Mouse (Mus musculus): ENCODE results near the gene Gm28035. TPM values are rescaled to one million over a fixed set of nuclear protein-coding genes. Genes with fewer than 3 reads are reported as not detected.
A peak's percentile ranks its signal among the peaks of the same experiment; 100 is the strongest.

Gm28035 gene
- total and polyA plus RNA-seq, 3 experiments, result 0.27 to 0.64 (median 0.36) TPM

DNA sequence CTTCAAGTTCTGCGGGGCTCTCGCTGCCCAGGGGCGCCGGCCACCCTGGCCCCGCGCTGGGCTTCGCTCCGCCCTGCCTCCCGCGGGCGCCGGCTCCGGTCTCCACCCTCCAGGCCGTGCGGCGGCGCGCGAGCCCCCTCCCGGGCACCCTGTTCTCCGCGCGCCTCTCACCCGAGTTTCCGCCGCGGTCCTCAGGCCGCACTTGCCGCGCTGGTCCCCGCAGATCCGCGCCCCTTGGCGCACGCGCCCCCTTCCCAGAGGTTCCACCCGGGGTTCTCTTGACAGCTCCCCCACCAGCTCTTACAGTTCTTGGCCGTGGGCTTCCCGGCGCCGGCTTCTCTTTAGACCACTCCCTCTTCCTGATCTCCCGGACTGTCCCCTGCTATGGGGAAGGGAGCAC lies 2.5 kb upstream of the Gm28035 start:
- in situ Hi-C loops (cut with MboI; ENCODE audit: low pct_ligation_motif_present, low pct_unique_long_range_greater_than_20kb, low sequenced_read_pairs) (no loop called here), dilution Hi-C loops (cut with MboI; ENCODE audit: extremely low pct_ligation_motif_present, extremely low pct_unique_long_range_greater_than_20kb, low sequenced_read_pairs) (no loop called here)
- no peak for TF ChIP-seq EP300 (IDR thresholded peaks at IDR 0.05; ENCODE audit: low read length)
- no peak for TF ChIP-seq TBP (conservative IDR thresholded peaks at IDR 0.05; ENCODE audit: low read depth, low read length)
- no peak for TF ChIP-seq NELFE (IDR thresholded peaks at IDR 0.05; ENCODE audit: low read depth, low read length)
- TF ChIP-seq UBTF (IDR thresholded peaks at IDR 0.05; ENCODE audit: low read depth, low read length), result peak; percentile 70; the same call in 1 of the 2 replicates
- Histone ChIP-seq H3K4me3 (replicated peaks in 1 of 3; ENCODE audit: low read depth in 2 of 3, low read length in 2 of 3, poor library complexity in 1 of 3) (peak overlapping the region; percentile 53 to 84 (median 80)), H3K4me2 (ENCODE audit: insufficient read depth, low read depth, poor library complexity, severe bottlenecking) (peak overlapping the region; percentile 69), H3K27me3 (replicated peaks) (no peaks in the 10 kb centered on the region), H3K4me1 (ENCODE audit: control insufficient read depth in 1 of 2, insufficient read depth in 2 of 2) (peaks cover 8 to 34% of the 10 kb centered on the region in 2 experiments; a peak in 3 of 4 replicates), H3K9me3 (replicated peaks; ENCODE audit: low read length) (no peaks in the 10 kb centered on the region), H3K79me2 (replicated peaks; ENCODE audit: control insufficient read depth, extremely low read depth, insufficient read depth, poor library complexity, severe bottlenecking) (no peaks in the 10 kb centered on the region), H3K27ac (ENCODE audit: insufficient read depth, low read depth) (peak overlapping the region; percentile 35), H3K9ac (ENCODE audit: insufficient read depth, low read depth) (peak overlapping the region; percentile 78), H3K36me3 (replicated peaks in 1 of 2; ENCODE audit: control insufficient read depth in 1 of 2, insufficient read depth in 1 of 2, low read length in 1 of 2) (peaks cover 9 to 32% of the 10 kb centered on the region in 2 experiments)
- DNase-seq (ENCODE audit: extremely low read depth), result peak; percentile 18

DNA sequence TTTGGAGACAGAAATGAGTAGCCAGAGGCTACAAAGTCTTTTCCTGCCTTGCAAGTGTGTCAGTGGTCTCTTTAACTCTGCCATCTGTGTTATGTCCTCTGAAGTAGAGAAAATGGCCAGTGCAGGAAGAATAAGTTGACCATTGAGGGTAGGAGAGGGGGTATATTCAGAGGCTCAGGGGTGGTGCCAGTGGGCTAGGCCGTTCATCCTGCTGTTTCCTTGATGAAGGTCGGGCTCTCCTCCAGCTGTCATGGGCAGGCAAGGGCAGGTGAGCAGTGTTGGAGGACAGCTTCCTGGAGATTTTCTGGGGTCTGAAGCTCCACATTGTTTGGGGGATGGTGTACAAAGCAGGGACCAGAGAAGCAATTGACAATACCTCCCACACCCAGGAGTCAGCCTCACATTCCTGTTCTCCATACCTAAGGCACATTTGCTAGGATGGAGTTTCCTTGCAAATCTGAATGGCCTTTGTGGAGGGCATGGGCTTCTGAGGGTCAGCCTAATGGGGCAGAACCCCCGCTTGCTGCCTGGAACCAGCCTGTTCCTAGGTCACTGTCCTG lies 1.4 kb upstream of the Gm28035 start:
- Histone ChIP-seq H3K4me1 (ENCODE audit: control insufficient read depth in 1 of 2, insufficient read depth in 2 of 2) (peaks cover 8 to 36% of the 10 kb centered on the region in 2 experiments; a peak in 3 of 4 replicates), H3K27me3 (replicated peaks) (no peaks in the 10 kb centered on the region), H3K27ac (ENCODE audit: insufficient read depth, low read depth) (no peak overlapping the region), H3K9ac (ENCODE audit: insufficient read depth, low read depth) (peak overlapping the region; percentile 78; the same call in 1 of the 2 replicates), H3K36me3 (replicated peaks in 1 of 2; ENCODE audit: control insufficient read depth in 1 of 2, insufficient read depth in 1 of 2, low read length in 1 of 2) (peaks cover 15 to 41% of the 10 kb centered on the region in 2 experiments), H3K4me2 (ENCODE audit: insufficient read depth, low read depth, poor library complexity, severe bottlenecking) (0 out of 2 replicates have a peak overlapping the region, but pooled peaks have one; percentile 69), H3K9me3 (replicated peaks; ENCODE audit: low read length) (no peaks in the 10 kb centered on the region), H3K4me3 (replicated peaks in 1 of 3; ENCODE audit: low read depth in 2 of 3, low read length in 2 of 3, poor library complexity in 1 of 3) (no peak overlapping the region), H3K79me2 (replicated peaks; ENCODE audit: control insufficient read depth, extremely low read depth, insufficient read depth, poor library complexity, severe bottlenecking) (no peaks in the 10 kb centered on the region)
- in situ Hi-C loops (cut with MboI; ENCODE audit: low pct_ligation_motif_present, low pct_unique_long_range_greater_than_20kb, low sequenced_read_pairs) (no loop called here), dilution Hi-C loops (cut with MboI; ENCODE audit: extremely low pct_ligation_motif_present, extremely low pct_unique_long_range_greater_than_20kb, low sequenced_read_pairs) (no loop called here)
- no peak for DNase-seq (ENCODE audit: extremely low read depth)
- no peak for TF ChIP-seq CHD1 (IDR thresholded peaks at IDR 0.05; ENCODE audit: low read depth, low read length)
- TF ChIP-seq MAX (IDR thresholded peaks at IDR 0.05; ENCODE audit: low read length), result no peak
- TF ChIP-seq ZC3H11A (IDR thresholded peaks at IDR 0.05; ENCODE audit: low read depth, low read length), result no peak
- no peak for TF ChIP-seq CTCF (conservative IDR thresholded peaks at IDR 0.05 in 1 of 2, IDR thresholded peaks at IDR 0.05 in 1 of 2; ENCODE audit: low read depth in 2 of 2, low read length in 2 of 2)
- no peak for TF ChIP-seq TCF12 (IDR thresholded peaks at IDR 0.05; ENCODE audit: low read depth, low read length)
- TF ChIP-seq JUND (conservative IDR thresholded peaks at IDR 0.05; ENCODE audit: low read depth, low read length), result no peak
- no peak for TF ChIP-seq ZMIZ1 (IDR thresholded peaks at IDR 0.05; ENCODE audit: low read depth, low read length)
- no peak for TF ChIP-seq NELFE (IDR thresholded peaks at IDR 0.05; ENCODE audit: low read depth, low read length)
- TF ChIP-seq BHLHE40 (IDR thresholded peaks at IDR 0.05; ENCODE audit: low read depth, low read length), result no peak
- TF ChIP-seq CHD2 (IDR thresholded peaks at IDR 0.05; ENCODE audit: low read length), result no peak
- no peak for TF ChIP-seq ETS1 (conservative IDR thresholded peaks at IDR 0.05; ENCODE audit: low read depth, low read length)
